Mouse (Mus musculus) liver, embryonic 14.5 days (tissue): ENCODE data around the gene Cmtr1.

ENCODE experiments used
- CTCF ChIP-seq: IDR thresholded peaks from 2 replicates; pipeline ENCODE4 v1.5.1; 2016; ENCODE audit warnings: antibody characterized with exemption, low read depth, control low read depth
- EP300 ChIP-seq: IDR thresholded peaks from 2 replicates; pipeline ENCODE4 v1.6.1; 2016; ENCODE audit warnings: antibody characterized with exemption, low read depth

GRCm38 (mm10) chr17:29636118-29636517 lies 24.3 kb upstream of the Cmtr1 start:
- TF ChIP-seq CTCF (peak; percentile 86), EP300 (no peak)
